Mouse (Mus musculus) testis, adult 2 months (tissue): ENCODE measurements around the gene Ppp1r15a.

Experiments used
- CTCF ChIP-seq: fragments of 200-500 bp; IDR thresholded peaks from 2 replicates; pipeline ENCODE4 v1.5.1; 2012; ENCODE audit warnings: low read depth, mild to moderate bottlenecking, inconsistent platforms, low read length, moderate library complexity; ENCODE audit not compliant: control insufficient read depth, insufficient read depth, insufficient replicate concordance
- POLR2A ChIP-seq: fragments of 200-500 bp; IDR thresholded peaks from 2 replicates; pipeline ENCODE4 v1.6.1; 2012; ENCODE audit warnings: low read depth, mild to moderate bottlenecking, inconsistent platforms, low read length, moderate library complexity; ENCODE audit not compliant: control insufficient read depth

DNA sequence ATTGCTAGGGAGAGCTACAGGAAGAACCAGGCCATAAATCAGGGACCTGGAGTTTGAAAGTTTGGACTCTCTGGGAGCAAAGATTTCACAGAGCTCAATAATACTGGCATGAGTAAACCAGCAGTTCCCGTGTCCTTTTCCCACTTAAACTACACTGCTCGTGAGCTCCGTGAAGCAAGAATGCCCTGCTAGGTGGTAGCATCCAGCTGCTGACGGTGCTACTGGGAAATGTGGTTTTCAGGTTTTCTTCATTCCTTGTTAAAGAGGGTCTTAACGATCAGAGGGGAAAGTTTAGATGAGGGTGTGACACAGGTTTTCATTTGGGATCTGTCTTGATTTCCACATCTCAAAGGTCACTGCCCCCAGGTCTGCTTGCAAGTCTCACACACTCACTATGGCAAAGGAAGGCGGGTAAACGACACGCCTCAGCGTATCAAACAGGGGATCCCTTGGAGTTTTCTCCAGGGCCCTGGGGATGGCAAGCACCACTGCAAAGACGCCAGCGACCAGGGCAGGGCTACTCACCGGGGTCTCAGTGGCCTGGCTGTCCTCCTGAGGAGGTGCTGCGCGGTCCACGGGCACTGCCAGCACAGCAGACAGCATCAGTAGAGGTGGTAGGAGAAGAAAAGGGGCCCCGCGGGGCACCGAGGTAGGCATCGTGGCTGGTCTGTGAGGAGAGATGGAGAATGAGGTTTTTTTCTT lies 16.7 kb downstream of the Ppp1r15a start:
- TF ChIP-seq CTCF (no peak), POLR2A (no peak)
